Mouse (Mus musculus) stomach, adult 2 months (tissue): ENCODE results near the gene Rnf186. TPM values are rescaled to one million over a fixed set of nuclear protein-coding genes. Genes with fewer than 3 reads are reported as not detected.

ENCODE experiments used
- polyA plus RNA-seq: library from polyadenylated mRNA; depleted of rRNA; stranded (reverse); fragments of >200 nt; gene quantifications from 2 replicates; pipeline ENCODE4 v1.2.3, GENCODE M21; 2012; rRNA removed

The Rnf186 gene
- polyA plus RNA-seq, result 33.0 and 47.0 TPM in 2 replicates

DNA sequence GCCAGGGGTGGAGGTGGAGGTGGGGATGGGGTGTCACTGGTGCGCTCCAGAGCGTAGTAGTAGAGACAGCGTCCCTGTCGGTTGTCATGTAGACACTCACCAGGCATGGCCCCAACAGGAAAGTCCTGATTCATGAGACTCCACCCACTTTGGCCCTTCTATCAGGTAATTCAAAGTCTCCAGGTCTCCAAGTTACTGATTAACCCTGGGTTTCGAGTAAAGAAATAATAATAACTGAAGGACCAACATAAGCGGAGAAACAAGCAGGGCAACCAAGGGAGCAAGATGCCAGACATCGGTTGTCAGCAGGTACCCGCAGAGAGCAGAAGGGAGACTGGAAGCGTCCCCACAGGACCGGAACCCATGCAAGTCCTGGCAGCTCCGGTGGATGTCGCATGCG is at the start of gene Rnf186:
Gene Rnf186 (plus strand): TSS at position 247 of the 400 bp plus-strand sequence.

GRCm38 (mm10) chr4:138972827-138973718 is 6.2 kb downstream of the Rnf186 start, which contains the start of gene Tmco4:
TSS of gene Tmco4 (plus strand) at chr4:138972888.

Other genes with a start within 250 kb of the Rnf186 start
- 0.09 and 0.10 TPM in 2 replicates for gene Pla2g2c, start 242.3 kb upstream of the Rnf186 start, polyA plus RNA-seq
- 0.74 and 1.0 TPM in 2 replicates for gene Ubxn10, start 229.9 kb upstream of the Rnf186 start, polyA plus RNA-seq
- gene Pla2g2f, start 209.5 kb upstream of the Rnf186 start, polyA plus RNA-seq, result 3.7 and 4.8 TPM in 2 replicates
- 0.33 and 0.44 TPM in 2 replicates for gene Pla2g2d, start 191.4 kb upstream of the Rnf186 start, polyA plus RNA-seq
- gene Pla2g5, start 103.6 kb upstream of the Rnf186 start, polyA plus RNA-seq, result 2.3 and 2.5 TPM in 2 replicates
- not detected in 2 replicates for gene Gm13030, start 93.1 kb upstream of the Rnf186 start, polyA plus RNA-seq
- gene Pla2g2e, start 89.2 kb upstream of the Rnf186 start, polyA plus RNA-seq, result 0.39 and 0.97 TPM in 2 replicates
- 2.3 and 3.0 TPM in 2 replicates for gene Otud3, start 53.2 kb upstream of the Rnf186 start, polyA plus RNA-seq
- gene Tmco4, start 5.8 kb downstream of the Rnf186 start, polyA plus RNA-seq, result 7.8 and 8.4 TPM in 2 replicates
- gene Htr6, start 108.5 kb downstream of the Rnf186 start, polyA plus RNA-seq, result not detected in 2 replicates
- gene Nbl1, start 125.9 kb downstream of the Rnf186 start, polyA plus RNA-seq, result 91.6 and 176 TPM in 2 replicates
- 9.7 and 17.6 TPM in 2 replicates for gene Minos1, start 164.0 kb downstream of the Rnf186 start, polyA plus RNA-seq
- 72.2 and 195 TPM in 2 replicates for gene Capzb, start 225.8 kb downstream of the Rnf186 start, polyA plus RNA-seq